Mouse (Mus musculus) heart, embryonic 12.5 days (tissue): Measurements from ENCODE around the gene Iah1. TPM values are rescaled to one million over a fixed set of nuclear protein-coding genes. Genes with fewer than 3 reads are reported as not detected.
A peak's percentile ranks its signal among the peaks of the same experiment; 100 is the strongest.

Experiments used
- ATAC-seq: fragments of 200-750 bp; cut with Nextera tagmentation; 2 replicates; pipeline ENCODE4 v1.8.0; 2017; ENCODE audit warnings: moderate TSS enrichment, moderate library complexity; ENCODE audit not compliant: insufficient number of reproducible peaks, low FRiP score
- H3K27ac ChIP-seq: fragments of 300-500 bp; sonication (generic); 2 replicates; pipeline ENCODE4 v1.5.1; 2016; ENCODE audit warnings: mild to moderate bottlenecking, moderate library complexity; ENCODE audit not compliant: poor library complexity, severe bottlenecking
- H3K27me3 ChIP-seq: fragments of 300-500 bp; sonication (generic); replicated peaks from 2 replicates; pipeline ENCODE4 v1.6.1; 2016; ENCODE audit warnings: mild to moderate bottlenecking, moderate library complexity
- H3K36me3 ChIP-seq: fragments of 300-500 bp; sonication (generic); 2 replicates; pipeline ENCODE4 v1.6.1; 2016; ENCODE audit warnings: mild to moderate bottlenecking, moderate library complexity
- H3K4me1 ChIP-seq: fragments of 300-500 bp; sonication (generic); replicated peaks from 2 replicates; pipeline ENCODE4 v1.6.1; 2016; ENCODE audit warnings: mild to moderate bottlenecking
- H3K4me2 ChIP-seq: fragments of 300-500 bp; sonication (generic); 2 replicates; pipeline ENCODE4 v1.6.1; 2016; ENCODE audit warnings: mild to moderate bottlenecking, moderate library complexity
- H3K4me3 ChIP-seq: fragments of 300-500 bp; sonication (generic); 2 replicates; pipeline ENCODE4 v1.5.1; 2016; ENCODE audit warnings: mild to moderate bottlenecking
- H3K9ac ChIP-seq: fragments of 300-500 bp; sonication (generic); 2 replicates; pipeline ENCODE4 v1.6.1; 2016; ENCODE audit warnings: mild to moderate bottlenecking, moderate library complexity
- H3K9me3 ChIP-seq: fragments of 300-500 bp; sonication (generic); replicated peaks from 2 replicates; pipeline ENCODE4 v1.6.1; 2016; ENCODE audit warnings: mild to moderate bottlenecking, moderate library complexity
- WGBS: fragments of 180-500 bp; shearing (Covaris S2); methylation state at CpG from one replicate; pipeline ENCODE4 v1.1.7; 2016; 5-methylcytosine and 5-hydroxymethylcytosine counted together
- polyA plus RNA-seq: library from polyadenylated mRNA; unstranded; fragments of >200 nt; fragmentation: Nextera tagmentation; extraction: Ambion mirVana; gene quantifications from 2 replicates; pipeline ENCODE4 v1.2.1, GENCODE M21; 2016

The Iah1 gene
- polyA plus RNA-seq = 37.3 and 39.0 TPM in 2 replicates

DNA sequence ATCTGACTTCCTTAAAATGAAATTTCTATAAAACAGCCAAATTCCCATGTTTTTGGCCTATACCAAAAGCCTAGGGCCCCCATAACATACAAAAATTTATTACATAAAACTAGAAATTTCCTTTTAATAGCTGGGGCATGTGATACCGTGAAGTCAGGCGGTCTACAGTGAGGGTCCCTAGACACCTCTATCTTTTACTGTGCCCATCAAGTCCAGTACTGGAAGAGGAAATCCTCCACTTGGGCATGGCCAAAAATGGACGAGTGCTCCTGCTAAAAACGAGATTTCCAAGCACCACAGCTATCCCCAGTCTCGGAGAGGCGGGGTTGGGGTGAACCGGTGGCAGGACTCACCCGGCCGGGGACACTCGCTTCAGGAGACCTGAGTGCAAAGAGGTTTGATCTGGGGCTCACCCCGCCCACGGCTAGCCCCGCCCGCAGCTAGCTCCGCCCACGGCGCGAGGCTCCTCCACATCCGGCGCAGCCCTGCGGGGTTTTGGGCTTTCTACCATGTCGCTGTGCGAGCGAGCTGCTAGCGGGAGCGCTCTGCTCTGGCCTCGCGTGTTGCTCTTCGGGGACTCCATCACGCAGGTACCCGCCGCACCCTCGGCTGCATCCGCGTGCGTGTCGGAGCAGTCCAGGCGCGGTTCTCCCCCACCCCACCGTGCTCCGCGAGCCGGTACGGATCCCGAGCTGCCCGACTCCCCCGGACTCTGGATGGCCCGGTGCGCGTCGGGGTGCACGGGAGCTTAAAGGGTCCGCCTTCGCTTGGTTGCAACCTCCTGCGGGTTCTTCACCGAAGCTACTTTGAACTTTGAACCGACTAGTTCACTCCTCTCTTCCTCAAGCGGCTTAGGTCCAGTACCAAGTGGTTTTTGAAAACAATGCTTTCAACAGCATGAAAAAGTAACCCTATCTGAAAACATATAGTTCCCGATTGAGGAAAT is at the start of gene Iah1:
Gene Iah1, plus strand, starts transcription at position 467 of the 946 bp plus-strand sequence.
- Histone ChIP-seq H3K27ac (peak within 1 kb of the TSS; percentile 69), H3K4me3 (peak within 1 kb of the TSS; percentile 77), H3K4me2 (peak within 1 kb of the TSS; percentile 71), H3K9me3 (no peaks in the 10 kb centered on the region), H3K27me3 (no peaks in the 10 kb centered on the region), H3K9ac (peak within 1 kb of the TSS; percentile 84), H3K36me3 (peaks cover 63% of the 10 kb centered on the region), H3K4me1 (peaks cover 6% of the 10 kb centered on the region; the same call in 1 of the 2 replicates)
- 2% methylated on average over 59 of the region's 59 CpGs for WGBS
- ATAC-seq = peak; percentile 93

DNA sequence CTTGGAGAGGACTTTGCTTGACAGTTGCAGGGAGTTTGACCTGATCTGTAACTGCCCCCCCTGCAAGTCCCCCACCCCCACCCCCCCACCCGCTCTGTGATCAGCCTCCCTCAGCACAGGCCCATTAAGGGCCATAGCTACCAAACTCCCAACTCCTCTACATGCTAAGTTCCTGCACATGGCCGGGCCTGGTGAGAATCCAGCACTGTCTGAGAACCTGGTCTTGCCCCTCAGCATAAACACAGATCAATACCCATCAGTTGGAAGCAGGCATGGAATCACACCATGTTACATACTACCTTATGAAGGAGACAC is 49.4 kb upstream of the Iah1 start:
- Histone ChIP-seq H3K27me3 (no peaks in the 10 kb centered on the region), H3K9ac (no peak overlapping the region), H3K9me3 (no peaks in the 10 kb centered on the region), H3K4me2 (no peak overlapping the region), H3K36me3 (peaks cover 70% of the 10 kb centered on the region), H3K4me3 (no peak overlapping the region), H3K27ac (no peak overlapping the region), H3K4me1 (peaks cover 6% of the 10 kb centered on the region; the same call in 1 of the 2 replicates)
- 62% methylated on average over 2 of the region's 2 CpGs for WGBS
- no peak for ATAC-seq

DNA sequence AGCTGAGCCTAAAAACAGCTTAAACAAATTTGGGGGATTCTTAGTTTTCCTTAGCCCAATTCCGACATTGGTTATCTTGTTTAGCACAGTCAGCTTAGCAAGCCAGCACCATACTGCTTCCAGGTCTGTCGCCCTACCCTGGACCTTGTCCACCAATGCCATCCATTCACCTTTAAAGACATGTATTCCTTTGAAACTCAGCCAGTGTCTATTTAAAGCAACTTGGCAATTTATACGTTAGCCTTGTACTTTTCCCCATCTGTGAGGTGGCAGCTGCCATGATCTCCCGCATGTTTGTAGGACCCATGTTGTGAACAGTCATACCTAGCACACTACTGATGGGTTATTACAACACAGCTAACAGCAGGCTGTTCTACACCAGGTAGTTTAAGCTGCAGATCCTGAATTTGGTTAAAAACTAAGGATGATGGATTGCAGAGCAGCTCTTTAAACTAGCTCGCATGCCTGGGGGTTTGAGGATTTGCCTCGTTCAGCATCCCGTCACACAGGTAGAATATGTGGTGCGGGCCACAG is 48.0 kb upstream of the Iah1 start:
- H3K27ac ChIP-seq = no peak overlapping the region
- H3K36me3 ChIP-seq = peaks cover 71% of the 10 kb centered on the region
- H3K4me2 ChIP-seq = no peak overlapping the region
- 86% methylated on average over 8 of the region's 8 CpGs for WGBS
- no peak for ATAC-seq
- H3K9me3 ChIP-seq = no peaks in the 10 kb centered on the region
- peaks cover 6% of the 10 kb centered on the region; the same call in 1 of the 2 replicates for H3K4me1 ChIP-seq
- no peak overlapping the region for H3K4me3 ChIP-seq
- H3K27me3 ChIP-seq = no peaks in the 10 kb centered on the region
- no peak overlapping the region for H3K9ac ChIP-seq

DNA sequence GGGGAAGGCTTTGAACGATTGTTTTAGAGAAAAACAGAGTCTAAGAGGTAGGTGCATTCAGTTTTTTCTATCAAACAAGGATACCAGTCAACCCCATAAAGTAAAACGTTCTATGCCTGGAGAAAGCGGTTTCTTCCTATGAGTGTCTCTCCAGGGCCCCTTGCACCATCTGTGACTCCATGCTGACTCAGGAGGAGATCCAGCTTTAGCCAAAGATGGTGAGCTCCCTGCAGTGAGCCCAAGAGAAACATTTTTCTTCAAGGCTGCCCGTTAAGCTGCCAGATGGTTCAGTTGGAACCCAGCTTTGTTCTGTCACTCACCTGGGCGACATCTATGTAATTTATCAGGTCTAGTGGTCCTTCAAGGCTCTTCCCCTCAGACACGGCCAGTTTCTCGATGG is 41.7 kb upstream of the Iah1 start:
- H3K27ac ChIP-seq = no peak overlapping the region
- peaks cover 62% of the 10 kb centered on the region for H3K36me3 ChIP-seq
- H3K27me3 ChIP-seq = no peaks in the 10 kb centered on the region
- no peaks in the 10 kb centered on the region for H3K4me1 ChIP-seq
- no peak overlapping the region for H3K9ac ChIP-seq
- ATAC-seq = no peak
- no peak overlapping the region for H3K4me2 ChIP-seq
- WGBS = 71% methylated on average over 7 of the region's 7 CpGs
- no peaks in the 10 kb centered on the region for H3K9me3 ChIP-seq
- no peak overlapping the region for H3K4me3 ChIP-seq

DNA sequence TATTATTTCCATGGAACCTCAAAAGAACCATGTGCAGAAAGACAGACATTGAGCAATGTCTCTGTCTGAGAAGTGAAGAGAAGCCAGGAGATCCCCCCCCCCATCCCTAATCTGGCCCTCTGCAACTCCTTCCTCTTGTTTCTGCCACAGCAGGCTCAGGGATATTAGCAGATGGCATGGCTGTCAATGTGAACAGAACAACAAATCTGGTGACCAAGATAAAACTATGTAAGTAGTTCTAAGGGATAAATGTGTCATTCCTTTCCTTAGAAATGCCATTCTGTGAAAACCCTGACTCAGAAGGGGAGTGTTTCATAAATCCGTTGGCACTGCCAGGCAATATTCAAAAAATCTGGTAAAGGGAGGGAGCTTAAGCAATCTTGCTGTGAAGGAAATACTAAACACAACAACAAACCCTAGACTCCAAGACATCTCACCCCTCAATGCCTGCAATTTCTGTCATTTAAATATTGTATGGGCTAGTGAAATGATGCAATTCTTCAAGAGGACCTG is 38.8 kb upstream of the Iah1 start:
- Histone ChIP-seq H3K9me3 (no peaks in the 10 kb centered on the region), H3K27me3 (no peaks in the 10 kb centered on the region), H3K9ac (no peak overlapping the region), H3K27ac (no peak overlapping the region), H3K36me3 (peaks cover 39% of the 10 kb centered on the region), H3K4me3 (no peak overlapping the region), H3K4me1 (no peaks in the 10 kb centered on the region), H3K4me2 (no peak overlapping the region)
- no peak for ATAC-seq
- 78% methylated on average over 1 of the region's 1 CpGs for WGBS

DNA sequence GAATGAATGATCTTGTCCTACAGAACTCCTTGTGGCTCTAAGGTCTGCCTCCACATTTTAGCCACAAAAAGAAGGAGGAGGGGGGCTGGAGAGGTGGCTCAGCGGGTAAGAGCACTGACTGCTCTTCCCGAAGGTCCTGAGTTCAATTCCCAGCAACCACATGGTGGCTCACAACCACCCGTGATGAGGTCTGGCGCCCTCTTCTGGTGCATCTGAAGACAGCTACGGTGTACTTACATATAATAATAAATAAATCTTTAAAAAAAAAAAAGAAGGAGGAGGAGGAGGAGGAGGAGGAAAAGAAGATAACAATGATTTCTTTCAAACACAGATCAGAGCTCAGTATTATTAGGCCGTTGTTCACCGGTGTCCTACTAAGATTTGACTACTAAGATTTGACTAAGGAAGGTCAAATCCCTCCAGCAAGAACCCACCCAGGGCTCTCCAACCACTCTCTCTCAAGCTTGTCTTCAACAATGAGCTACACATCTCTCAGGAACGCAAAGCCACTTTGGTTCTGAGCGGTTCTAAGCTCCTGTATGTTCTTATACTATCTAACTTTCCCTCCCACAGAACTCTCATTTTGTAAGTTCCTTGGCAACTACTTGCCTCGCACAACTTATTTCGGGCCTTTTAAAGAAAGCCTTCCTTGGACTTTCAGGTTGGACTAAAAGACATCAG is 31.3 kb upstream of the Iah1 start, which contains the start of gene Cpsf3:
Gene Cpsf3, plus strand, starts transcription at position 631 of the 681 bp plus-strand sequence.
- peak within 1 kb of the TSS; percentile 86 for H3K27ac ChIP-seq
- no peak for ATAC-seq
- H3K4me1 ChIP-seq = peaks cover 17% of the 10 kb centered on the region
- H3K4me3 ChIP-seq = peak within 1 kb of the TSS; percentile 88
- H3K27me3 ChIP-seq = no peaks in the 10 kb centered on the region
- peak within 1 kb of the TSS; percentile 89 for H3K9ac ChIP-seq
- 47% methylated on average over 11 of the region's 11 CpGs for WGBS
- 0 out of 2 replicates have a peak, but pooled peaks cover 1% of the 10 kb centered on the region for H3K36me3 ChIP-seq
- peak within 1 kb of the TSS; percentile 86 for H3K4me2 ChIP-seq
- H3K9me3 ChIP-seq = no peaks in the 10 kb centered on the region

DNA sequence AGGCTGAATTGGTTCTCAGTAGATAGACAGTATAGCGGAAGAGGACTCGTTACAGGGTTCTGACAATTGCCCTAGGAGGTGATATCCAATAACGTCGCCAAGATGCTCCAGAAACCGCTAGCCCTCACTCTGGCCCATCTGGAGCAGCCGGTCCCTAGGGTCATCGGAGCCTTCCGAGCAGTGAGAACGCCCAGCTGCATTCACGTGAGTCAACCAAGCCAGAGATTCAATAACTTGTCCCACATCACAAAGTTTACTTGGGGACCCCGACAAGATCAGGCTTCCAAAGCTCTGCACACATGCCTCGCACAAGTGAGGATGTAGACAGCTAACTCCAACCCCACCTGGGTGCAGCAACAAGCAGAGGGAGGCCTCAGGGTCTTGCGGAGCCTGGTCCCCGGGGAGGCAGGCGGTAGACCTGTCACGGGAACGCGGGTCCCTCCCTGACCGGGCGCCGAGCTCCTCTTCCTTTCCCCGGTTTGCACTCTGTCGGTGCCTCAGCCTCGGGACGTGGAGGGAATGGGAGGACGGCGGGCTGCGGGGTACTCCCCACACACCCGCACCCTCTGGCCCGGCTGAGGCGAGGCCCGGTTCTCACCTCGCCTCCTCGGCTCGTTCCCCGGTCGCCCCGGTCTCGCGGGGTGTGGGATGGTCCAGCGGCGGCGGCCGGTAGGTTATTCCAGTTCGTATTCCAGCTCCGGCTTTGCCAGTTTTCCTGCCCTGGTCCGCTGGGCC is 30.5 kb upstream of the Iah1 start:
- H3K9me3 ChIP-seq = no peaks in the 10 kb centered on the region
- H3K27ac ChIP-seq = peak overlapping the region; percentile 67
- H3K36me3 ChIP-seq = peaks cover 7% of the 10 kb centered on the region; the same call in 1 of the 2 replicates
- peak; percentile 83 for ATAC-seq
- WGBS = under 1% methylated on average over 47 of the region's 47 CpGs
- peak overlapping the region; percentile 88 for H3K4me3 ChIP-seq
- peak overlapping the region; percentile 81 for H3K4me2 ChIP-seq
- H3K27me3 ChIP-seq = no peaks in the 10 kb centered on the region
- peak overlapping the region; percentile 89 for H3K9ac ChIP-seq
- peaks cover 17% of the 10 kb centered on the region for H3K4me1 ChIP-seq

DNA sequence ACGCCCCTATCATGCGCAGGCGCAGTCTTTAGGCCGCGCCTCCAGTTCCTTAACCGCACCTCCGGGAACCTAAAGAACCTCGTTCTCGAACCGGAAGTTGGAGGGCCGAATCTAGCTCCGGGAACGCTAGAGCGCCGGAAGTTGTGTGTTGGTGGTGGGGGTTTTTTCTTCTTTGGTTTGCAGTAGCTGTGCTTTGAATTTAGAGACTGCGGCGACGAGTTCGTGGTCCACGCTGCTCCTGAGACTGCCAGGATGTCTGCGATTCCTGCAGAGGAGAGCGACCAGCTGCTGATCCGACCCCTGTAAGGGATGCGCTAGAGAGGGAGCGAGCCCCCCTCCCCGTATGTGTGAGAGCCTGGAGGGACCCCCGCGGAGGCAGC is 30.0 kb upstream of the Iah1 start, which contains the start of gene Itgb1bp1:
Gene Itgb1bp1, minus strand, starts transcription at position 42 of the 380 bp plus-strand sequence.
- H3K36me3 ChIP-seq = peaks cover 12% of the 10 kb centered on the region

DNA sequence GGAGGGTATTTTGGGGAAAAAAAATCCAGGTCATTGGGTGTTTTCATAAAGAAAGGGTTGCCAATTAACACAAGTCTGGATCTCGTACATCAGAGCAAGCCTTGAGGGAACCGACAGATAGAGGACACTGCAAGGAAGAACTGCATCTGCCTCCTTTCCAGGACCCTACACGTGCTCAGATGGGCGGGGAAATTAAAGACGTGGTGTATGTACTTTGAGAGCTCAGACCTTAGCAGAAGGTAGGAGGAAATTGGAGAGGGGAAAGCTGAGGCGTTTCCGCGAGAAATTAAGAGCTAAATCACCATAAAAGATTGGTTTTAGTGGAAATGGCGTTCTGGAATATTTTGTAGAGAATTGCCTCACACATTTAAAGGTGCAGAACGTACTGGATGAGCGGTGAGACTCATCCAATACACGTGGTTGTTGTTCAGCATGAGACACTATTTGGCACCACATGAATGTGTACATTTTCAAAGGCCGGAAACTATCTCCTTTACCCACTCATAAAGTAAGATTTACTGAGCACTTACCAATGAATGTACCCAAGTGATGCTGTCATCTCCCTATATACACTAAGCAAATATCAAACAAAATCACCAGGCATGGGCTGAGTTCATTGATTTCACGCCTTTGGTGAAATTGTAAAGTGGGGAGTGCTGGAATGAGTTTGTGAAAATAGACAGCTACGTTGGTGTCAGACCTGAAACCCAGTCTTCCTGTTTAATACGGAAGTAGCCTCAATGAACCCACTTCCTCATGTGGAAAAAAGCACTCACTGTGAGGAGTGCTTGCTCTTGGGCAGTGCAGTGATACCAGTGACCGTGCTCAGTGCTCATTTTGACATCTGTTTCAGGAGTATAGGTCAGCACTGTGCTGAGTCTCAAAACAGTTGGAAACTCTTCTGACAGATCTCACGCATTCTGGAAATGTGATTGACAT is 29.2 kb upstream of the Iah1 start:
- H3K4me3 ChIP-seq = peak overlapping the region; percentile 88
- H3K9ac ChIP-seq = peak overlapping the region; percentile 89
- peak overlapping the region; percentile 86 for H3K27ac ChIP-seq
- no peaks in the 10 kb centered on the region for H3K9me3 ChIP-seq
- no peak for ATAC-seq
- H3K36me3 ChIP-seq = peaks cover 20% of the 10 kb centered on the region
- peak overlapping the region; percentile 86 for H3K4me2 ChIP-seq
- H3K27me3 ChIP-seq = no peaks in the 10 kb centered on the region
- 28% methylated on average over 18 of the region's 18 CpGs for WGBS
- peaks cover 17% of the 10 kb centered on the region for H3K4me1 ChIP-seq

More for the DNA sequence above, 30.0 kb upstream of the Iah1 start, which contains the start of gene Itgb1bp1:
- peaks cover 17% of the 10 kb centered on the region for H3K4me1 ChIP-seq
- 0% methylated on average over 28 of the region's 28 CpGs for WGBS
- H3K27ac ChIP-seq = peak within 1 kb of the TSS; percentile 86
- H3K4me3 ChIP-seq = peak within 1 kb of the TSS; percentile 88
- ATAC-seq = peak; percentile 96
- H3K27me3 ChIP-seq = no peaks in the 10 kb centered on the region
- H3K9me3 ChIP-seq = no peaks in the 10 kb centered on the region
- H3K9ac ChIP-seq = peak within 1 kb of the TSS; percentile 89
- peak within 1 kb of the TSS; percentile 86 for H3K4me2 ChIP-seq
